Mouse (Mus musculus) c-Kit-positive CD71-positive TER-119-positive erythroid progenitor cells, embryonic 14.5 days (primary cell): ENCODE results near the gene Pigf.

ENCODE experiments used
- DNase-seq: peaks from one replicate; pipeline ENCODE4 v3.0.0-alpha.2; 2013; ENCODE audit warnings: low spot score

Pigf gene

DNA sequence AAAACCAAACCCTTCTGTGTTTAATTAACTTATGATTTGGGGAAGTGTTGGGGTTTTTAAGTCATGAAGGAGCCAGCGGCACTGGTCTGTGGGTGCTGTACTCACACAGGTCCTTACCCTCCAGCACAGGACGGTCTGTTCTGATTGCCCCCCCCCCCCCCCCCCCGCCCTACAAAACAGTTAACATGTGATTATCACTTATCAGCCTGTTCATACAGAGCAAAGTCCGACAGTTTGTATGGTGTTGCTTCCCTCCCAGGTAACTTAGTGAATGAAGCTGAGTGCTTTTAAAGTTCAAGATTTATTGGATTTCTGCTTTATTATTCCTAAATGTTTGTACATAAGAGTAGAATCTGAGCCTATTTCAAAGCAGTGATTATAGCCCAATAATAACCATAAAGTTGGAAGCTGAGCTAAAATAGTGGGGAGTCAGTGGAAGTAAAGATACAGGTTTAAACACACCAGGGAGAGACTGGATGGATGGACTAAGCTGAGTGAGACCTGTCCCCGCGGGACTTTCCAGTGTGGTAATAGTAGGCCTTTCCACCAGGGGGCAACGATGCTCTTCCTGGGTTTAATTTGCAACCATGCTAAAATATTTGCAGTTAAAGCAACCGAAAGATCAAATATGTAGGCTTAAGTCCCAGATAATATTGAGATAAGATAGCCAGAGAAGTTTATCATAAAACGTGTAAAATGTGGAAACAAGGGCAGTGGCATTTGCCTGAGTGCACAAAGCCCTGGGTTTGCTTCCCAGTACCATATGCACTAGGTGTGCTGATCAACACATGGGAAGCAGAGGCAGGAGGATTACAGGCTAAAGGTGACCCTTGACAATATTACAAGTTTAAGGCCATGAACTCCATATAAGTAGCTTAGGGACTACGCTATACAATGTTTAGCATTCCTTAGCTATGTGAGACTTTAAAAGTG, 11.2 kb upstream of the Pigf start:
- peak; percentile 30 for DNase-seq

GRCm38 (mm10) chr17:87024491-87025242, 539 bp downstream of the Pigf start:
- DNase-seq = peak; percentile 14

GRCm38 (mm10) chr17:87019692-87020091, 5.5 kb downstream of the Pigf start:
- no peak for DNase-seq

- DNase-seq = no peak
These were observed 13.7 kb downstream of the Pigf start for GRCm38 (mm10) chr17:87011301-87012019.

GRCm38 (mm10) chr17:87008950-87009349, 16.3 kb downstream of the Pigf start:
- DNase-seq = no peak

GRCm38 (mm10) chr17:86997323-86997722, 27.9 kb downstream of the Pigf start:
- DNase-seq = no peak

DNA sequence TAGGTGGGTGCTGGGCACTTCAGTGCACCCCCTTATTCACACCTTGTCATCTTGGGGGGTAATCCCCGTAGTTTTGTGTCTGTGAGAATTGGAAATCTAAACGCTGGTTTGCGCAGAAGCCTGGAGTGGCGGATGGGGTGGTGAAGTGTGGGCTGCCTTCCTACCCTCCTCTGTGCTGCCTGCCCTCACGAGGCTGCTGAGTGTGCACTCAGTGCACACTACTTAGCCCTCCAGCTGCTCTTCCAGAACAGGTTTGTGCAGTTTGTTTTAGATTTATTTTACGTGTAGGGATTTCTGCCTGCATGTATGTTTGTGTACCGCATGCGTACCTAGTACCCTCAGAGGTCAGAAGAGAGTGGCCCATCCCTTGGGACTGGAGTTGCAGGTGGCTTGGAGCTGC, 33.9 kb downstream of the Pigf start:
- DNase-seq = no peak

DNA sequence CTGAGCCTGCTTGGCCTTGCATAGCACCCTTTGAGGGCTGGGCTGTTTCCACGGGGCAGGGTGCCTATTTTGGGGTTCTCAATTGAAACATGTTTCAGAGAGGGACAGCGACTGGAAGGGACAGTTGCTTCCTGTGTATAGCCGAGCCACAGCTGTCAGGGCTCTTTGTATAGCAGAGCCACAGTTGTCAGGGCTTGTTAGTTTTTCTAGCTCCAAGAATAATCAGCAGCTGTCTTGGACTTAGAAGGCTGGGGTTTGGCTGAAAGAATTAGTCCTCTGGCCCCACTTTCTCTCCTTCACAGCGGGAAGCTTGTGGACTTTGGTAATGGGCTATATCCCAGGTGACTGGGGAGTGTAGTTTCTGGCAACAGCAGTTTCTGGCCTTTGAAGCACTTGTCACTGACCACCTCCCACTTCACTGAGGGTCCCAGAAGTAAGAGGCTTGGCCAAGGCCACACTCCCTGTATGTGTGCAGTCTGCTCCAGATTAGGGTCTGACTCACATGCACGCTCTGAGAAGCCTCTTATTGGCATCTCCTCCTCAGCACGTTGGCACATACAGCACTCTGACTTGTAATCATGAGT, 36.5 kb downstream of the Pigf start:
- DNase-seq = no peak

DNA sequence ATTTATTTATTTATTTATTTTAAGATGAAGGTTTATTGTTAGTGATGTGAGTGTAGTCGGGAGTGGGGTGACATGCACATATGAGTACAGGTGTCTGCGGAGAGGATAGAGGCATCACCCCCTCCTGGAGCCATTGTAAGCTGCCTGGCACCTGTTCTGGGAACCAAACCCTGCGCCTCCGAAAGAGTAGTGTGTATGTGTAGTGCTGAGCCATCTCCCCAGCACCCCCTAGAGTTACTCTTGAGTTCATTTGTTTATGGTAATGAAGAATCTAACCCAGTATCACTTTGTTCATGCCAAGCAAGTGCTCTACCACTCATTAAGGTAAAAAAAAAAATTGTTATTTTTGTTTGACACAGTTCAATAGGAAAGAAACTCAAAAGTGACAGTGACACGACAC, 37.0 kb downstream of the Pigf start:
- DNase-seq = no peak

DNA sequence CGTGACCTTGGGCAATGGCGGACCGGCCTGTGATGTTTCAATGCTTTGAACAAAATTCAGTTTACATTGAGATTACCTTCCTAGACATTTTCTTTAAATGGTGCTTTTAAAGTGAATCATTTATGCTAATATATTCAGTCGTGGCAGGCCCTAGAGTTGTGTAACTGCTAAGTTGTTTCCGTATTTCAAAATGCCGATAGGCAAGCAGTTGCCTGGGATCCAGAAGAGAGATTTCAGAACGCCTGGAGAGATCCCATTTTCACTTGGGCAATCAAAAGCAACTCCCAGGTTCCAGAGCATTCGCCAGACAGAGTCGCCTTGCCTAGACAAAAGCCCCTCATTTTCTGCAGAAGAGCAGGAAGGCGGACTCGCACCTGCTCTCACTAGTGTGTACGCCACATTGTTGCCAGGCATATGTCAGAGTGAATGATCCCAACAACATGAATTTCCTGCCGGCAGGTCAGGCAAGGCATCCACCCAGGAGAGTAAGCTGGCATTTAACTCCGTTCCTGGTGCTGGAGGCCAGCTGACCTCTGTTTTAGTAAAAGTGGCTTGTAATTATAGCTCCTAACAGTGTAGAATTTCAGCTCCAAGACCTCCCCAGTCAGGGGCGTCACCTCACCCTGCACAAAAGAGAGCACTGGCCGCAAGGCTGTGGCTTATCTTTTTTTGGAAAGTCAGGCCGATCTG, 38.6 kb downstream of the Pigf start:
- no peak for DNase-seq

GRCm38 (mm10) chr17:86982497-86982896, 42.7 kb downstream of the Pigf start:
- no peak for DNase-seq

DNA sequence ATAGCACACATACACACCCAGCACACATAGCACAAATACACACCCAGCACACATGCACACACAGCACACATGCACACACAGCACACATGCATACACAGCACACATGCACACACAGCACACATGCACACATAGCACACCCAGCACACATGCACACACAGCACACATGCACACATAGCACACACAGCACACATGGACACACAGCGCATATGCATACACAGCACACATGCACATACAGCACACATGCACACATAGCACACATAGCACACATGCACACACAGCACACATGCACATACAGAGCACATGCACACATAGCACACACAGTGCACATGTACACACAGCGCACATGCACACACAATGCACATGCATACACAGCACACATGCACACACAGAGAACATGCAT, 43.5 kb downstream of the Pigf start:
- no peak for DNase-seq

DNA sequence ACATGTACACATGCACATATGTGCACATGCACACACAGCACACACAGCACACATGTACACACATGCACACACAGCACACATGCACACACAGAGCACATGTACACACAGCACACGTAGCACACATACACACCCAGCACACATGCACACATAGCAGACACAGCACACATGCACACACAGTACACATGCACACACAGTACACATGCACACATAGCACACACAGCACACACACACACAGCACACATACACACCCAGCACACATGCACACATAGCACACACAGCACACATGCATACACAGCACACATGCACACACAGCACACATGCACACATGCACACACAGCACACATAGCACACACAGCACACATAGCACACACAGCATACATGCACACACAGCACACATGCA, 44.0 kb downstream of the Pigf start:
- no peak for DNase-seq

- no peak for DNase-seq
These were observed 46.7 kb downstream of the Pigf start for GRCm38 (mm10) chr17:86978496-86978895.

DNA sequence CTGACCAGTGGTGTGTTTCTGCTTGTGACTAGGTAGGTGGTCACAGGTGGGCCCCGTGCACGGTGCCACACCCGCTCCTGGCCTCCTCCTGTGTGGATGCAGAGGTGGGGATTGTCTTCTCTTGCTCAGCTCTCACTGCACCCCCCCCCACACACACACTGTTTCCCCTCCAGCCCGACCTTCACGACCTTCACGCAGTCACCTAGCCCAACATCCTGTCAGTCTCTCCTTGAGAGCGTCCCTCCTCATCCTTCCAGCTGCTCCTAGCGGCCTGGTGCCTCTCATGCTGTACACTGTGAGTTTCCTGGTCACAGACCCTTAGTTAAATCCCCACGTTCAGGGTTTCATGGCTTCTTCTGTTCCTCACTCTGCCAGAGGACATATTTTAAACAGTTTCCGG, 48.8 kb downstream of the Pigf start:
- DNase-seq = no peak

- no peak for DNase-seq
These were observed 52.1 kb downstream of the Pigf start for GRCm38 (mm10) chr17:86973097-86973496.

DNA sequence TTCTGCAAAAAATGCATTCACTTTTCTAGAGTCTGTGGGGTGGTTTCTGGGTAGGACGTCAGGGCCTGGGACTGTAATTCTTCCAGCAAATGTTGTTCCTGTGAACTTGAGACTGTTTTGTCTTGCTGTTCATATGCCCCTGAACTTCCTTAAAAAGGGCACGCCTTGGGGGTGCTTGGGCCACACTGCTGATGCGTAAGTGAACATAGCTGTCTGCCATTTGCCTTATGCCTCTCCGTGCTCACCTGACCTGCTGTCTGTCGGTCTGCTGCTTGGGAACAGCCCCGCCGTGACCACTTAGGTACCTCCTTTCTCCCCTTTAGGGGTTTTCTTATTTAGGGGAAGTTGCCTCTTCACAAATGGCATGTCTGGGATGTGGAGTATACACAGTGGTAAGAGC, 53.3 kb downstream of the Pigf start:
- DNase-seq = no peak

GRCm38 (mm10) chr17:86971036-86971435, 54.2 kb downstream of the Pigf start:
- DNase-seq = no peak

DNA sequence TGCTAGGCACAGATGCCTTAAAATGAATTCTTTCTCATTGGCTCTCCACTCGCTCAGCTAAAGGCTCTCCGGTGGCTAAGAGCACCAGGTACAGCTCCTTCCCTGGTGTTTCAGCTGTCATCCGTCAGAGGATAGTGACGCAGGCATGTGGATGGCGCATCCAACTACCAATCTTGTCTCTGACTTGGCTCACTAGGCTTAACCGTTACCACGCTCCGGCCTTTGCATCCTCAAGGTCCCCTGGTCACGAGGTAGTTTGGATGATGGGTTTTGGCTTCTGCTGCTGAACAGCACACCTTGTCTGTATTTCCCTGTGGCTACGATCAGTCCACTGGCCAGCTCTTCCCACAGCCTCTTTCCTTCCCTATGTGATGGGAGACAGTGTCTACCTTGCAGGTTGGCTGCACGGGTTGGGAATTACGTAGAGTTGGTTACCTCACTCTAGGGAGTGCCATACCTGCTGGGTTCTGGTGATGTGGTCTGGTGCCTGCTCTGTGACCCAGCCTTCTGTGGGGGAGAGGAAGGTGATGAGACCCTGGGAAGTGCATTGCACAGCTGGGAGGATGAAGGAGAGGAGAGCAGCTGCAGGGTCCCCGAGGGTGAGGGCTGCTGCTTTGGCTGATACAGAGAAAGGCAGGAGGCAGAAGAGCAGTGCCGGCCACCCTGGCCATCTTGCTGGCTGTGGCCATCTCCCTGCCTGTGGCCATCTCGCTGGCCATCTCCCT, 55.0 kb downstream of the Pigf start:
- DNase-seq = no peak

- DNase-seq = no peak
These were observed 55.6 kb downstream of the Pigf start for GRCm38 (mm10) chr17:86969582-86969981.

DNA sequence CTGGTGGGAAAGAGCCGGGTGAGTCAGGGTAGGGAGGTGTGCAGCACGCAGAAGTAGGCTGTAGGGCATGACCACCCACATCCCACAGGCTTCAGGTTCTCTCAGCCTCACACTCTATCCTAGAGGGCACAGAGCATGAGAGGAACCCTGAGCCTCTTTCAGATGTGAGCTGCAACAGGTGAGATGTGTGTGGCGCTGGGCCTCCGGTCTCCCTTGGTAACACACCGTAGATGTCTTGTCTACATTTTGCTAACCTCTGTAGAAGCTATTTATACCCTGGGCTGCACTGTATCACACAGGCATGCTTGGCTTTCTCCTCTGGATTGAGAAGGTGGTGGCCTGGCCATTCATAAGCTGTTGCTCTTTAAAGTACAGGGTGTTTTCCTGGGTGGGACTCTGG, 56.6 kb downstream of the Pigf start:
- DNase-seq = no peak
